Mouse (Mus musculus) lung, postnatal 4 days (tissue): ENCODE measurements around the gene Katna1.
"Not testable (repeated sequence)": the region's sequence is repeated elsewhere in the genome, so short reads cannot be mapped to it uniquely, and the experiment has no call there.

Experiments used
- DNase-seq, 2 experiments: peaks; one replicate each; pipeline ENCODE4 v3.0.0; 2021

Gene Katna1

DNA sequence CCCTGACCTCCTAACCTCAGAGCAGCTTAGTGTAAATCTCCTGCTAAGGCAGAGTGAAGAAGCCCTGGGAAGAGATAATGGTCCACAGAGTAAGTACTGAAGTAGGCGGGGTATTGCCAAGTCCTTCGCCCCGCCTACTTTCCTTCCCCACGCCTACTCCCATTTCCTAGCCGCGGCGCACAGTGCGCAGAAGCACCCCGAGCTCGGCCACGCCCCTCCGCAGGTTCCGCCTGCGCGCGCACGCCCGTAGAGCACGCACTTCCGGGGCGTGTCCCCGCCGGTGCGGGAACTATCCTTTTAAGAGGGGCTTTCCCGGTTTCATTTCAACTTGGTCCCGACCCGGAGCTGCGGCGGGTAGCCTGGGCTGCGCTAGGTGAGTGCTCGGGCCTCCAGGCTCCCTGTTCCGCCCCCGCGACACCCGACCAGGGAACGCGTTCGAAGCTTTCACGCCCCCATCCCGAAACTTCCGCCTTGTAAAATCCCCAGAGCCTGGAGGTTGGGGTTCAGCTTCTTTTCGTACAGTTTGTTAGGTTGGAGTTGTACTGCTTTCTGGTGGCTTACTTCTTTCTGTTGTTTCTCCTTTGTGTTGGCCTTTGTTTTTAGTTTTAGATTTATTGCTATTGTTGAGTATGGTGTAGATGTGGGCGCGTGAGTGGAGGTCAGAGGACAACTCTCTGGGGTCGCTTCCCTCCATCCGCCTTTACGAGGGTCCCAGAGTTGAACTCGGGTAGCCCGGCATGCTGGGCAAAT lies at the start of gene Katna1:
TSS of gene Katna1 (plus strand) at position 250 of the 750 bp plus-strand sequence.
- peak; percentile 96 for DNase-seq

DNA sequence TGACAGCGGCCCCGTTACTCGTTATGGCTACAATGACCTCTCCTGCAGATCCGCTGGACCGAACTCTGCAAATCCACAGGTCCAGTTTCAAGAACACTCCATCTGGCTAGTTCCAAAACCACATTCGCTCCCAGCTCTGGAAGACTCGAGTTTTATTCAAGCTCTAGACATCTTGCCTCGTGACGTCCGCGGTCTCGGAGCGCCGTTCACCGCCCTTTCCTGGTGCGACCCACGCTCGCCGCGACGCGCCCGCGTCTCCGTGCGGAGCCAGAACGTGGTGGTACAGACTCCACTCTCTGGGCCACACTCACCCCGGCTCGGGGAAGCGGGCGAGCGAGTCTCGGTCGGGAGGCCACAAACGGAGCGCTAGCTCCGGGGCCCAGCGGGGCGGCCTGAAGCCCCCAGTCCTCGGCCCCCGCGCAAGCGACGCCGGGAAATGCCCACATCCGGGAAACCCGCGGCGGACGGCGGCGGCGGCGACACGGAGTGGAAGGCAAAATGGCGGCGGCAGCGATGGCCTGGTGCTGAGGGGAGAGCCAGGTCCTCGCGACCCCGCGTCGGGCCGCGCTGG lies 45.0 kb upstream of the Katna1 start, which contains the start of the genes Pcmt1 and Lats1:
TSS of gene Pcmt1 (minus strand) at position 406 of the 571 bp plus-strand sequence.
TSS of gene Lats1 (plus strand) at position 484 of the 571 bp plus-strand sequence.
- peak; percentile 91 for DNase-seq

DNA sequence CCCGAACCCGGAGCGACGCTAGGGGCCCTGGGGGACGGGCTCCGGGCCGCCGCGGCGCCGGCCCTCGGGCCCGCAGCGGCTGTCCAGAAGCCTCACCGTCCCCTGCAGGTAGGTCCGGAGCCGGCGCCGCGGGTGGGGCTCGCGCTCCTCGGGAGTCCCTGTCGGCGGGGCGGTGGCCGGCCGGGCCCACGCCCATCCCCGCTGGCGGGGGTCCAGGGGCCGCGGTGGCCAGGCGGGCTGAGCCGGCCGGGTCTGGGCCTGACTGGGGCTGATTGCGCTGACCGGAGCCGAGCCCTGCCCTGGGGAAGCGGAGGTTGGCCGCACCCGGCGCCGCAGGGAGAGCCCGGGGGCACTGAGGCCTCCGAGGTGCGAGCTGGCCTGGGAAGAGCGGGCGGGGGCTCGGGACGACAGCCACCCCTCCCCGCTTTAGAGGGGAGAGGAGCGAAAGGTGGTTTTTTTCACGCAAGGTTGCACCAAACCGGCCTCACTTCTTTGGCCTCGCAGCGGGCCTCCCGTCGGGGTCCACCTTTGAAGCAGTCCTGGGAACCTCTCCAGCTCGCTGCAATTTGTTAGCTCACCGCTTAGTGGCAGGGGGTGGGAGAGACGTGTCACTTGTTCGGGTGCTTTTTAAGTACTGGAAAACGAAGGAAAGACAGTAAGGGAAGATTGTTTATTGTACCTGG lies 44.3 kb upstream of the Katna1 start:
- DNase-seq = peak; percentile 82 to 88

DNA sequence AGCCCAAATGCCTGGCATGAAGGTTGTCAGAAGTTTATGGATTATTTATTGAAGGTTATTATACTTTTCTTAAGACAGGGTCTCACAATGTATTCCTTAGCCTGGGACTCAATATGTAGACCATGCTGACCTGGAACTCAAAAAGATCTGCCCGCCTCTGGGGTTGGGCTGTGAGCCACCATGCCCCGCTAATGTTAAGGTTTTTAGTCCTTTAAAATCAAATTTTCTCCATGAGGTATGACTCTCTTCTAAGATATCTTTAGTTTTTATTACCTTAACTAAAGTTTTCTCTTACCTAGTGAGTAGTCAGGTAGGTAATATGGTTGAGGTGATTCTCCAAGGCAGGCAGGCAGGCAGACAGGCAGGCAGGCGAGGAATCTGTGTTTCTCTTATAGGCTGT lies 43.6 kb upstream of the Katna1 start:
- DNase-seq = no peak

DNA sequence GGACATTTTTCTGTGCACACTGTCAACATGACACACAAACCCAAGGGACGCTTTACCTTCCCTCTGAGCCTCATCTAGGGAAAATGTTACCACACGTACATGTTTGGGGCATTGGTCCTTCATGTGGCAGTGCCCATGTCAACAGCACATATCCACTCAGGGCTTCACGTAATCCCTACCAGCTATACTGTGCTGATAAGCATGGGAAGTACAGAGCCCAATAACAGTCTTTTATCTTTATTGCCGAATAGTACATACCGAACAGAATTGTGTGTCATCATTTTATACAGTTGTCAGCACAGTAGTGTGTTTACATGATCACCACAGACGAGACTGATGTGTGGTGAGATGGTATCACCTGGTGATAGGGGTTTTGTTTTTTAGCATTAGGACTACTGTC lies 38.9 kb upstream of the Katna1 start:
- no peak for DNase-seq

DNA sequence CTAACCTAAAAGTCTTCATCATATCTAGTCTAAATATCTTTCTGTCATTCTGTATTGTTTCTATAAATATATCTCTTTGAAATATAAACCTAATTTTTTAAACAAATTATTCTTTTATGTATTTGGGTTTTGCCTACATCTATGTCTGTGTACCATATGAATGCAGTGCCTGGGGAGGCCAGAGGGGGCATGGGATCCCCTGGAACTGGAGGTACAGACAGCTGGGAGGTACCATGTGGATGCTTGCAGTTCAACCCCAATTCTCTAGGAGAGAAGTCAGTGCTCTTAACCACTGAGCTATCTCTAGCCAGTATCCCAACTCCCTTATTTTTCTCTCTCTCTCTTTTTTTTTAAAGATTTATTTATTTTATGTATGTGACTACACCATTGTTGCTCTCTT lies 30.5 kb upstream of the Katna1 start:
- DNase-seq = no peak

DNA sequence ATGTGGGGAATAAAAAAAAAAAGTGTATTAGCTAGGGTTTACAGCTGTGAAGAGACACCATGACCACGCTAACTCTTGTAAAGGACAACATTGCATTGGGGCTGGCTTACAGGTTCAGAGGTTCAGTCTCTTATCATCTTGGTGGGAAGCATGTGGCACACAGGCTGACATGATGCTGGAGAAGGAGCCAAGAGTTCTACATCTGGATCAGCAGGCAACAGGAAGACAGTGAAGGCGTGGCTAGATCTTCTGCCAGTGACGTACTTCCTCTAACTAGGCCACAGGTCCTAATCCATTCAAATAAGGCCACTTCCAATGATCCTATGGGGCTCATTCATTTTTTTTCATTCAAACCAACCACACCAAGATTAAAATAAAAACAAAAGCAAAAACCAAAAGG lies 25.7 kb upstream of the Katna1 start:
- no peak for DNase-seq

DNA sequence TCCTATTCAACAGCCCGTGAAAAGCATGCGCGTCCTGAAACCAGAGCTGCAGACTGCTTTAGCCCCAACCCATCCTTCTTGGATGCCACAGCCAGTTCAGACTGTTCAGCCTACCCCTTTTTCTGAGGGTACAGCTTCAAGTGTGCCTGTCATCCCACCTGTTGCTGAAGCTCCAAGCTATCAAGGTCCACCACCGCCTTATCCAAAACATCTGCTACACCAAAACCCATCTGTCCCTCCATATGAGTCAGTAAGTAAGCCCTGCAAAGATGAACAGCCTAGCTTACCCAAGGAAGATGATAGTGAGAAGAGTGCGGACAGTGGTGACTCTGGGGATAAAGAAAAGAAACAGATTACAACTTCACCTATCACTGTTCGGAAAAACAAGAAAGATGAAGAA lies 23.2 kb upstream of the Katna1 start:
- DNase-seq = no peak

DNA sequence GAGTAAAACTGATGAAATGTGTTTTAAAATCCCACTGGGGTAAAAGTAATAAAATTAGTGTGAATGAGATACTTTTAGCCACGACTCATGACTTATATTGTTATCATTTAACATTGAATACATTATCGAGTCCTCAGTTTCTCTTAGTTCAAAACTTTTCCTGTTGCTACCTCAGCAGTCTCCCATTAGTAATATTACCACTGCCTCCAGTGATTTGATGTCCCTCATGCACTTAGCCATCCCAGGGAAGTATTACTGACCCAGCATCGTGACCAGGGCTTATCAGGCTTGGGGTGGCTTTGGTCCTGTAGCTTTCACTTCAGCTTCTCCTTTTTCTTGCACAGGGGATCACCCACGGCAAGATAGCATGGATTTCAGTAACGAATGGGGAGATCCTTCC lies 15.7 kb upstream of the Katna1 start:
- DNase-seq = no peak

DNA sequence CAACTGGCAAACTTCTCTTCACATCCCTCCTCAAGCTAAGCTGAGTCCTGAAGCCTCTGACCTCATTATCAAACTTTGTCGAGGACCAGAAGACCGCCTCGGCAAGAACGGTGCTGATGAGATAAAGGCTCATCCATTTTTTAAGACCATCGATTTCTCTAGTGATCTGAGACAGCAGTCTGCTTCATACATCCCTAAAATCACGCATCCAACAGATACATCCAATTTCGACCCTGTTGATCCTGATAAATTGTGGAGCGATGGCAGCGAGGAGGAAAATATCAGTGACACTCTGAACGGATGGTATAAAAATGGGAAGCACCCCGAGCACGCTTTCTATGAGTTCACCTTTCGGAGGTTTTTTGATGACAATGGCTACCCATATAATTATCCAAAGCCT lies 13.3 kb upstream of the Katna1 start:
- DNase-seq = no peak

DNA sequence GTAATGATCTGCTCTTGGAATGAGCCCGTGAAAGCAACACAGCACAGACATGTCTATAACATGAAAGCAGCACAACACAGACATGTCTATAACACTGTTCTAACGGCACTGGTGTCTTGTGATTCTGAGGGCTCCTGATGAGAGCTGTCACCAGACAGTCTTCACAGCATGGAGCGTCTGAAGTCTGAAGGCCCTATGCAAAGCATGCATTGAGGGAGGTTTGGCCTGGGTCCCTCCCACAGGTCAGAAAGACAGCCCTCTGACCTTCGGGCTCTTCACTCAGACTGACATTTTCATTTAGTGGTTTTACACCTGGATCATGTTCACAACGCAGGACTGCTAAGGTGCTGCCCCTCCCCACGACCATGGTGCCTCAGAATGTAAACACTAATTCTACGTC lies 10.7 kb upstream of the Katna1 start:
- no peak for DNase-seq

DNA sequence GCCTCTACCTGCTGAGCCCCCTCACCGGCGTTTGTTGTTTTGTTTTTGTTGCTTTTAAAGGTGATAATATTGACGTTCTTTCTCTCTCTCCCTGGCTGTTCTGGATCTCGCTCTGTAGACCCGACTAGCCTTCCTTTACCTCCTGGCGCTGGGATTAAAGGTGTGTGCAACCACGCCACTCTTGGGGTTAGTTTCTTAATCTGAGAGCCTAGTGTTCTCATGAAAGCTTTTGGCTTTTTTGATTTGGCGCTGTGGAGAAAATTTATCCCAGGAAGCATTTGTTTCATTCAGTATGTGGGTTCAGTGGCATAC lies 657 bp downstream of the Katna1 start:
- no peak for DNase-seq

DNA sequence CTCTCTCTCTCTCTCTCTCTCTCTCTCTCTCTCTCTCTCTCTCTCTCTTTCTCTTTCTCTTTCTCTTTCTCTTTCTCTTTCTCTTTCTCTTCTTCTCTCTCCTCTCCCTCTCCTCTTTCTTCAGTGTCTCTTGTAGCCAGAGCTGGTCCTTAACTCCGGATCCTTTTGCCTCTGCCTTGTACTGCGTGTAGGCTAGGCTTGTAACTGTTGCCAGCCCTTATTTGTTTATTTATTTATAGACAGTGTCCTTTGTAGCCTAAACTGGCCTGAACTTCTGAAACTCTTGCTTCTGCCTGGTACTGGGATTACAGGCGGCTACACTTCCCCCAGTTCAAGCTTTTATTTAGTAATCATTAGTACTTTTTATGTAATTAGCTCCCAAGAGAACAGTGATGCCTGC lies 1.2 kb downstream of the Katna1 start:
- no peak for DNase-seq

DNA sequence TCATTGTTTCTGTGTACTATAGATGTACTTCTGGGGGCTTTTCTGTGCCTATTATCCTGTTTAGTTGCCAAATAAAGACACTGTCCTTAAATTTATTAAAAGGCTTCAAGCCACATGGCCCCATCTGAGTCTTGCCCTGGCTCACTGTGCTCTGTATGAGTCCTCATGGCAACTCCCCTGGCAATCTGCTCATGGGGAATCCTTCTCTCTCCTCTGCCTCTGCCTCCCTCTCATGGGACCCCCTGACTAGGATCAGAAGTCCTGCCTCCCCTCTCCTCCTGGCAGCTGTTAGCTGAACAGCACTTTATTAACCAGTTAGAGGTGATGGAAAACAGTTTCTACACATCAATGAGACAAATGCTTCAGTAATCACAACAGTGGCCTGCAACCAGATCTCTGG lies 5.8 kb downstream of the Katna1 start:
- no peak for DNase-seq

DNA sequence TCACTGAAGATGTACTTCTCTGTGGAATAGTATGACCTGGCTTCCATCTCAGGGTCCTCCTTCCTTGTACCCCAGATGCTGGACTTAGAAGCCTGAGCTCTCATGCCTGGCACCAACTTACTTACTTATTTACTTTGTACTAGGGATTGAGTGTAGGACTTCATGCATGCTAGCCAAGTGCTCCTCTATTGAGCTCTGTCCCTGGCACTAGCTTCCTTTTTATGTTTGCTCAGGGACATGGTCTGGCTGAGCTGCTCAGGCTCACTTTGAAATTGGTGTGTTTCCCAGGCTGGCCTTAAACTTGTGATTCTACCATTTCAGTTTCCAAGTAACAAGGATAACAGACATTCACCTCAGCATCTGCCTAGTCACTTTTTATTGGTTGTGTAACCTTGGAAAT lies 11.3 kb downstream of the Katna1 start:
- DNase-seq = no peak

DNA sequence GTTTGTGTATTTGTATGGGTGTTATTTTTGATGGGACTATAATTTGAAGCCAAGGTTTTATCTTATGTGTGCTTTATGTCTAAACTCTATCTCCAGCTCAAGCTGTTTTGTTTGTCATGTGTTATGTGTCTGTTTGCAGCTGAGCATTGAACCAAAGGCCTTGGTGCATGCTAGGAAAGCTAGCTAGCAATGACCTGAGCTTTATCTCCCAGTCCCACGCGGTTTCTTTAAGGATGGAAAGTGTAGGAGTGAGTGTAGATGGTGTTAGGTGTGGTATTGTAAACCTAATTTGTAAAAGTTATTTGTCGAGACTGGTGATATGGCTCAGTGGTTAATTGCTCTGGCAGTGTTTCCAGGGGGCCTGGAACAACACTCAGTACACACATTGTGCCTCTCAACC lies 12.1 kb downstream of the Katna1 start:
- DNase-seq = no peak

DNA sequence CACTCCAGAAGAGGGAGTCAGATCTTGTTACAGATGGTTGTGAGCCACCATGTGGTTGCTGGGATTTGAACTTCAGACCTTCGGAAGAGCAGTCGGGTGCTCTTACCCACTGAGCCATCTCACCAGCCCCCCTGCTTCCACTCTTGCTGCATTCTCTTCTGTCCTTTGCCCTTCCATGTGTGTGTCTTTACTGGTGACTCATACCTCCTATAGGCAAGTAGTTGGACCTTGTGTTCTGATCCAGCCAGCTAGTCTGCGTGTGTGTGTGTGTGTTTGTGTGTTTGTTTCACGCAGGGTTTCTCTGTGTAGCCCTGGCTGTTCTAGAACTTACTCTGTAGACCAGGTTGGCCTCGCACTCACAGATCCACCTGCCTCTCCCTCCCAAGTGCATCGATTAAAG lies 19.7 kb downstream of the Katna1 start:
- DNase-seq = not testable (repeated sequence)

DNA sequence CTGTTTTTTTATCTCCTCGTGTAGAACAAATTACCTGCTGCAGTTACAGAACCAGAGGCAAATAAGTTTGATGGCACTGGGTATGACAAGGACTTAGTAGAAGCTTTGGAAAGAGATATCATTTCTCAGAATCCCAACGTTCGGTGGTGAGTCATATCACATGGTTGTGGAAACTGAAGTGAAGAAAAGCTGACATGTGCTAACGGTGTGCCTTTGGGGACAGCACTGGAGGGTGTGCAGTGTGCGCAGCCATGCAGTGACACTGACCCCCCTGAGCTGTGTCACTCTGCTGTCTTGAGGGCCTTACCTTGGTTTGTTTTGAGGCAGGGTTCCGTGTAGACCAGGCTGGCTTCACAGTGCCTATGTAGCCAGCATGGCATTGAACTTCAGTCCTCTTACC lies 23.0 kb downstream of the Katna1 start:
- DNase-seq = no peak

DNA sequence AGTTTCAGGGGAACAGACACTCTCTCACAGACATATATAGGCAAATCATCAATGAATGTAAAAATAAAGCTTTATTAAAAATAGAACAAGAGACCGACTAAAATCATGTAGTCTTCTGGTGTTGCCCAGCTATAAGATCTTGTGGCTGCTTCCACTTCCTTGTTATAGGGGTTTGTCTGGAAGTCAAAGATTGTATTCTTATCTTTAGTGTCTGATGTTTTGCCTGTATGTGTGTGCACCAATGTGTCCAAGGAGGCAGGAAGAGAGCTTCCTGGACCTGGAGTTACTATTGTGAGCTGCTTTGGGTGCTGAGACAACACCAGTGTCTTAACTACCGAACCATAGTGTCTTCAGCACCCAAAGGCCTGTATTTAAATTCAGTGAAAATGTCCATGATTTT lies 31.7 kb downstream of the Katna1 start:
- no peak for DNase-seq

DNA sequence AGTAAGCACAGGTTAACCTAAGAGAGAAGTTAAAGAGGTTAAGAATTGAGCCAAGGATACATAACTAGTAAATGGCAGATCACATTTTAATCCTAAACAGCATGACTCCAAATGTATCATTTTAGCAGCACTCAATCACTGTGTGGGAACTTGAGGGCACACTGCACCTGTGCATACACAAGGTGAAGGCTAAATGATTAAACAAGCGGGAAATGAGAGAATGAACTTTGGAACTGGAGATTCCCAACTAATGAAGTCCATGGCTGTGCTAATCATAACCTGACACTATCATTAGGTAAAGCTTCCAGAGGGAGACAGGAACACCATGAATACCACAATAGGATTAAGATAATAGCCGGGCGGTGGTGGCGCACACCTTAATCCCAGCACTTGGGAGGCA lies 46.5 kb downstream of the Katna1 start:
- DNase-seq = no peak

DNA sequence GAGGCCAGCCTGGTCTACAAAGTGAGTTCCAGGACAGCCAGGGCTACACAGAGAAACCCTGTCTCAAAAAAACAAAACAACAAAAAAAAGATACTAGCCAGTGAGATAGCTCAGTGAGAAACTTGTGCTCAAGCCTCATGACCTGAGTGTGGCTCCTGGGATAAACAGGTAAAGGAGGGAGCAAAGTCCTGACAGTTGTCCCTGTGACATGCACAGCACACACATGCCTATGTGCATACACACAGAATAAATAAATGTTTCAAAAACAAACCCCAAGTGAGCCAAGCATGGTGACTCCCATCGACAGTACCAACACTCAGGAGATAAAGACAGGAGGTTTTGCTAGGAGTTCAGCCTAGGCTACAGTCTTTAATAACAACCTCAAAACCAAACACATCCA lies 47.0 kb downstream of the Katna1 start:
- no peak for DNase-seq

DNA sequence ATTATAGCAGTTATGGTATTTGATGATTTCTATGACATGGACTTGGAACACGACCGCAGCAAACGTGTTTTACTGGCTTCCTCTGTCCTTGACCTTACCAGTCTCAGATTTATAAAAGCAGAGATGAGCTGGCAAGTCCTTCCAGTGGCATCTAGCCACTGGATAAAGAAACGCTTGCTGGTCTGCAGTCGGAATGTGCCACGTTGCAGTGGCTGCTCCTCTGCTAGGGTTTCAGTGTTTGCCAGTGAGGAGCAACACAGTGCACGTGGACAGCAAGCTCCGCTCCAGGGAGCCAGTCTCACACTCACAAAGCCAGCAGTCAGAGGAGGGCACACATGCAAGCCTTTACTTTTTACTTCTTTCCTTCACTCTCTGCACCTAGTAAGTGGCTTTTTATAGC lies 49.6 kb downstream of the Katna1 start:
- DNase-seq = no peak

DNA sequence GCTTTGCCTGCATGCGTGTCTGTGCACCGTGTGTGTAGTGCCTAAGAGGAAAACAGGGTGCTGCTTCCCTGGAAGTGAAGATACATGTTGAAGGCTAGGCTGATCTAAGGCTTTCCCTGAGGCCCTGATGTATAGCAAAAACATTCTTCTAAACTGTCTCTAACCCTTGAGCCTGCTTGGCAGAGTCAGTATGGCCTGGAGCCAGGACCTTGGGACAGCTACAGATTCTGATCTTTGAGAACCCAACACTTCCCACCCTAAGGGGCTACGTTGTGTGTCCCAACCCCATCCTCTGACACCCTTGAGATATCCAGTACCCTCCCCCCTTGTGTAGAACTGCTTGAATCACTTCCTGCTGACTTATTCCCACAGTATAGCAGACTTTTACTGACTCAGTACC lies 52.6 kb downstream of the Katna1 start:
- no peak for DNase-seq

DNA sequence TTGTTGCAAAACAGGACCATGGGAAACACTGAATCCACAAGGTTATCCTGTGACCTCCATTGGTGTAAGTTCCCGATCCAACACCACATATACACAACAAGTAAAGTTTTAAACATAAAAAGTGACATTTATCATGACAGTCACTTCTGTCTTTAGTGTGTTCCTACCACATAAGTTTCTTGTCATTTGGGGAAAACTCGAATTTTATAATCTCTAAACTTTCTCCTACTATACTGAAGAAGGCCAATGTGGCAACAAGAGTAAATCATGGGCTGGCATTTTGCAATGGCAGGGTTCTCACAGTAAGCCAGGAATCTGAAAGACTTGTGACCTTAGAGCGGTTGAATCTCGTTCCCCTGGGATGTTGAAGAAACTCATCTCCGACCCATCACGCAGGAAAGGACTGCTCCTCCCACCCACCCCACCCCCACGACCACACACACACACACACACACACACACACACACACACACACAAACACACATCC lies 54.0 kb downstream of the Katna1 start:
- no peak for DNase-seq
